Mouse (Mus musculus): ENCODE results near the gene Gpt2.

- TF ChIP-seq CTCF (conservative IDR thresholded peaks at IDR 0.05; ENCODE audit: insufficient read depth, insufficient read length, low read depth, low read length) (no peak), POLR2A (IDR thresholded peaks at IDR 0.05; ENCODE audit: low read depth, low read length) (no peak)
Measured at GRCm38 (mm10) chr8:85479710-85480109, 12.7 kb upstream of the Gpt2 start.
